Mouse (Mus musculus) thymus, adult 2 months (tissue): ENCODE measurements around the gene Tceal9.

Experiments
- CTCF ChIP-seq: fragments of 200-500 bp; IDR thresholded peaks from 2 replicates; pipeline ENCODE4 v1.5.1; 2012; ENCODE audit warnings: mild to moderate bottlenecking, control low read depth, low read length, moderate library complexity, borderline replicate concordance; ENCODE audit not compliant: control insufficient read depth, poor library complexity, insufficient read depth; ENCODE audit errors: extremely low read depth
- POLR2A ChIP-seq: fragments of 200-500 bp; IDR thresholded peaks from 2 replicates; pipeline ENCODE4 v1.6.1; 2012; ENCODE audit warnings: mild to moderate bottlenecking, low read length, control low read depth, moderate library complexity; ENCODE audit not compliant: control insufficient read depth, poor library complexity, insufficient read depth; ENCODE audit errors: extremely low read depth

- no peak for TF ChIP-seq POLR2A
- TF ChIP-seq CTCF, result no peak
Observed at GRCm38 (mm10) chrX:136243181-136243580, 1.7 kb upstream of the Tceal9 start.
